In the genomic region with DNA sequence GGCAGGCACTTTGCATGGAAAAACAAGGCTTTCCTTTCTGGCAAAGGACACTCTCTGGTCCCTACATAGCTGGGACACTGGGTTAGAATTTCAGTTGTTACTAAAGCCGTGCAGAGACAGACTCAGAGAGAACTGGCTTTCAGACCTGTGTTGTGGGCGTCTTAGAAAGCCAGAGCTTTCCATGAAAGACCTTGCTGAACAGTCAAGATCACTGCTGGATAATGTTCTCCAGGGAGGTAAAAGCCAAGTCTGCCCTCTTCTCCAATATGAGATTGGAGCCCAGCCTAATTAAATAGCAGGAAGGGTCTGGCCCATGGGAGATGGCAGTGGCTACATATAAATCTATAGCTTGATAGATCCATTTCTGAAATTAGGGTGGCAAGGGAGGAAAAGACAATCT, we compare ENCODE assay signal across 18 mouse cellular contexts. TPM values are rescaled to one million over a fixed set of nuclear protein-coding genes. Genes with fewer than 3 reads are reported as not detected.
DNase-seq lines count a peak whose midpoint lies in the region; ATAC-seq and TF ChIP-seq lines count a peak whose summit lies in the region.
"Had no signal": no experiment of that assay in that cellular context is flagged by ENCODE, and none has a peak within 500 bp of the region (broad histone marks: within the 10 kb centered on the region; RNA-seq: fewer than 3 reads in every experiment).

No protein-coding gene starts in this region.

- peaks cover 25% of the 10 kb centered on the region for H3K36me3 ChIP-seq in forebrain, embryonic 16.5 days (ENCODE audit: control insufficient read depth, insufficient read depth)
- no peaks in the 10 kb centered on the region for H3K36me3 ChIP-seq in midbrain, embryonic 11.5 days (ENCODE audit: control insufficient read depth, insufficient read depth, low read length)
- H3K36me3 ChIP-seq in kidney, embryonic 14.5 days (ENCODE audit: control insufficient read depth, insufficient read depth, low read length) = no peaks in the 10 kb centered on the region
- no peaks in the 10 kb centered on the region for H3K36me3 ChIP-seq in lung, postnatal 0 days (ENCODE audit: insufficient read depth, low read length)
- H3K36me3 ChIP-seq: embryonic facial prominence, embryonic 15.5 days; G1E; liver, embryonic 13.5 days had no signal

- H3K27ac ChIP-seq in layer of hippocampus, adult 2 months = no peak overlapping the region
- H3K27ac ChIP-seq in forebrain, embryonic 16.5 days (ENCODE audit: low read length) = peak overlapping the region; percentile 13
- peak overlapping the region; percentile 46 for H3K27ac ChIP-seq in midbrain, embryonic 11.5 days (ENCODE audit: low read depth, low read length)
- H3K27ac ChIP-seq in kidney, embryonic 14.5 days (ENCODE audit: low read depth, low read length) = no peak overlapping the region
- H3K27ac ChIP-seq in lung, postnatal 0 days (ENCODE audit: low read length) = no peak overlapping the region
- H3K27ac ChIP-seq: embryonic facial prominence, embryonic 15.5 days; heart, adult 2 months; liver, embryonic 13.5 days had no signal

- peaks cover 20% of the 10 kb centered on the region for H3K4me1 ChIP-seq in forebrain, embryonic 16.5 days (replicated peaks; ENCODE audit: control insufficient read depth, insufficient read depth, low read length)
- H3K4me1 ChIP-seq in midbrain, embryonic 11.5 days (ENCODE audit: control insufficient read depth, insufficient read depth, low read length) = peaks cover 13% of the 10 kb centered on the region
- H3K4me1 ChIP-seq in kidney, embryonic 14.5 days (ENCODE audit: control insufficient read depth, insufficient read depth, low read length) = peaks cover 9% of the 10 kb centered on the region
- peaks cover 8% of the 10 kb centered on the region for H3K4me1 ChIP-seq in lung, postnatal 0 days (ENCODE audit: insufficient read depth, low read depth, low read length)

- 13% methylated on average over 2 of the region's 2 CpGs for whole genome bisulfite sequencing in forebrain, embryonic 16.5 days
- 38% methylated on average over 2 of the region's 2 CpGs for WGBS in midbrain, embryonic 11.5 days
- 27% methylated on average over 2 of the region's 2 CpGs for WGBS in kidney, embryonic 14.5 days
- 59% methylated on average over 2 of the region's 2 CpGs for WGBS in lung, postnatal 0 days

- no peak for TF ChIP-seq EP300 in lung, postnatal 0 days (IDR thresholded peaks at IDR 0.05)

- DNase-seq in layer of hippocampus, adult 2 months (ENCODE audit: low spot score in 2 of 2) = no peak
- DNase-seq in layer of hippocampus, postnatal 36 days = no peak
- DNase-seq in midbrain, embryonic 11.5 days (ENCODE audit: low spot score, missing footprints) = peak; percentile 83
- DNase-seq in lung, adult 18-20 months = no peak
- DNase-seq in lung, postnatal 25 days (ENCODE audit: low spot score) = no peak
- no peak for DNase-seq in lung, postnatal 0 days (ENCODE audit: low spot score)
- DNase-seq: cerebellum, adult 8-10 months; heart, adult 2 months; heart, postnatal 14 days; kidney, adult 18-20 months; liver, embryonic 13.5 days; lung, postnatal 4 days; thymus, postnatal 4 days had no signal

- H3K27me3 ChIP-seq in forebrain, embryonic 16.5 days (replicated peaks; ENCODE audit: control insufficient read depth, insufficient read depth, low read length) = peaks cover 7% of the 10 kb centered on the region; the same call in 1 of the 2 replicates
- peaks cover 30% of the 10 kb centered on the region for H3K27me3 ChIP-seq in midbrain, embryonic 11.5 days (ENCODE audit: control insufficient read depth, insufficient read depth, low read length)
- H3K27me3 ChIP-seq in kidney, embryonic 14.5 days (ENCODE audit: control insufficient read depth, insufficient read depth, low read length) = peaks cover 43% of the 10 kb centered on the region
- H3K27me3 ChIP-seq in lung, postnatal 0 days (replicated peaks; ENCODE audit: insufficient read depth, low read length) = peaks cover 32% of the 10 kb centered on the region

- H3K9ac ChIP-seq in forebrain, embryonic 16.5 days (replicated peaks; ENCODE audit: low read depth, low read length) = peak overlapping the region; percentile 59
- peak overlapping the region; percentile 32 for H3K9ac ChIP-seq in midbrain, embryonic 11.5 days (ENCODE audit: low read length)
- no peak overlapping the region for H3K9ac ChIP-seq in kidney, embryonic 14.5 days (ENCODE audit: low read depth, low read length)
- no peak overlapping the region for H3K9ac ChIP-seq in lung, postnatal 0 days (replicated peaks; ENCODE audit: low read depth)
- H3K9ac ChIP-seq: embryonic facial prominence, embryonic 15.5 days; liver, embryonic 13.5 days had no signal

- ATAC-seq in forebrain, embryonic 16.5 days = no peak
- no peak for ATAC-seq in midbrain, embryonic 11.5 days (ENCODE audit: low FRiP score)
- no peak for ATAC-seq in kidney, embryonic 14.5 days (ENCODE audit: low FRiP score, low TSS enrichment)
- ATAC-seq in lung, postnatal 0 days = no peak

- no peak for TF ChIP-seq CTCF in layer of hippocampus, adult 2 months (conservative IDR thresholded peaks at IDR 0.05)
- no peak for TF ChIP-seq CTCF in lung, postnatal 0 days (IDR thresholded peaks at IDR 0.05)

- H3K4me2 ChIP-seq in forebrain, embryonic 16.5 days (ENCODE audit: low read length) = peak overlapping the region; percentile 60
- peak overlapping the region; percentile 41 for H3K4me2 ChIP-seq in midbrain, embryonic 11.5 days
- no peak overlapping the region for H3K4me2 ChIP-seq in kidney, embryonic 14.5 days (replicated peaks; ENCODE audit: low read depth, low read length)
- H3K4me2 ChIP-seq in lung, postnatal 0 days (replicated peaks; ENCODE audit: low read depth, low read length) = no peak overlapping the region
- H3K4me2 ChIP-seq: embryonic facial prominence, embryonic 15.5 days; liver, embryonic 13.5 days had no signal

- peak overlapping the region; percentile 81 for H3K4me3 ChIP-seq in layer of hippocampus, adult 2 months
- peak overlapping the region; percentile 46 for H3K4me3 ChIP-seq in forebrain, embryonic 16.5 days (replicated peaks; ENCODE audit: low read length)
- H3K4me3 ChIP-seq in midbrain, embryonic 11.5 days (ENCODE audit: low read depth, low read length) = peak overlapping the region; percentile 27
- no peak overlapping the region for H3K4me3 ChIP-seq in kidney, embryonic 14.5 days (ENCODE audit: low read length)
- no peak overlapping the region for H3K4me3 ChIP-seq in lung, postnatal 0 days (ENCODE audit: low read depth, low read length)
- H3K4me3 ChIP-seq: embryonic facial prominence, embryonic 15.5 days; heart, adult 2 months; liver, embryonic 13.5 days; myocyte had no signal

- H3K9me3 ChIP-seq in forebrain, embryonic 16.5 days (ENCODE audit: control insufficient read depth, low read length) = no peaks in the 10 kb centered on the region
- H3K9me3 ChIP-seq in midbrain, embryonic 11.5 days (ENCODE audit: control insufficient read depth, low read length) = no peaks in the 10 kb centered on the region
- no peaks in the 10 kb centered on the region for H3K9me3 ChIP-seq in kidney, embryonic 14.5 days (ENCODE audit: control insufficient read depth, low read length)
- H3K9me3 ChIP-seq in lung, postnatal 0 days (ENCODE audit: low read length) = no peaks in the 10 kb centered on the region
- H3K9me3 ChIP-seq: embryonic facial prominence, embryonic 15.5 days; liver, embryonic 13.5 days had no signal

RNA-seq across cellular contexts. Expression of a gene that starts 3.4 kb away (rescaled TPM):
- total RNA-seq in layer of hippocampus, adult 2 months (2021) = 10 to 100 TPM; 80.9 to 84.4 TPM
- total RNA-seq in layer of hippocampus, postnatal 36 days (2021) = 10 to 100 TPM; 69.8 to 84.2 TPM
- polyA plus RNA-seq in forebrain, embryonic 16.5 days (2015; fragmentation: Nextera tagmentation; extraction: Ambion mirVana) = 76.8 and 81.4 TPM in 2 replicates
- 73.5 and 79.6 TPM in 2 replicates for polyA plus RNA-seq in midbrain, embryonic 11.5 days (2014; fragmentation: Nextera tagmentation; extraction: Ambion mirVana)
- 61.5 and 80.2 TPM in 2 replicates for polyA plus RNA-seq in kidney, embryonic 14.5 days (2014; fragmentation: Nextera tagmentation; extraction: Ambion mirVana)
- polyA plus RNA-seq in lung, postnatal 0 days (2015; fragmentation: Nextera tagmentation; extraction: Ambion mirVana) = 45.3 and 45.5 TPM in 2 replicates

RNA-seq across cellular contexts. Expression of a gene that starts 3.8 kb away (rescaled TPM):
- 100 to 1,000 TPM; 170 to 180 TPM for total RNA-seq in layer of hippocampus, adult 2 months (2021)
- 100 to 1,000 TPM; 183 to 189 TPM for total RNA-seq in layer of hippocampus, postnatal 36 days (2021)
- 272 and 295 TPM in 2 replicates for polyA plus RNA-seq in forebrain, embryonic 16.5 days (2015; fragmentation: Nextera tagmentation; extraction: Ambion mirVana)
- polyA plus RNA-seq in midbrain, embryonic 11.5 days (2014; fragmentation: Nextera tagmentation; extraction: Ambion mirVana) = 179 and 186 TPM in 2 replicates
- 0.31 and 0.41 TPM in 2 replicates for polyA plus RNA-seq in kidney, embryonic 14.5 days (2014; fragmentation: Nextera tagmentation; extraction: Ambion mirVana)
- polyA plus RNA-seq in lung, postnatal 0 days (2015; fragmentation: Nextera tagmentation; extraction: Ambion mirVana) = 0.04 and 0.08 TPM in 2 replicates
- total RNA-seq: heart, postnatal 14 days had no signal
- polyA plus RNA-seq: G1E, myocyte had no signal

RNA-seq across cellular contexts. Expression of a gene that starts 32.4 kb away (rescaled TPM):
- 10 to 100 TPM; 19.3 to 25.5 TPM for total RNA-seq in layer of hippocampus, adult 2 months (2021)
- 10 to 100 TPM; 21.3 to 24.6 TPM for total RNA-seq in layer of hippocampus, postnatal 36 days (2021)
- polyA plus RNA-seq in forebrain, embryonic 16.5 days (2015; fragmentation: Nextera tagmentation; extraction: Ambion mirVana) = 28.9 and 32.3 TPM in 2 replicates
- polyA plus RNA-seq in midbrain, embryonic 11.5 days (2014; fragmentation: Nextera tagmentation; extraction: Ambion mirVana) = 33.7 and 34.3 TPM in 2 replicates
- polyA plus RNA-seq in kidney, embryonic 14.5 days (2014; fragmentation: Nextera tagmentation; extraction: Ambion mirVana) = 36.4 and 37.1 TPM in 2 replicates
- polyA plus RNA-seq in lung, postnatal 0 days (2015; fragmentation: Nextera tagmentation; extraction: Ambion mirVana) = 6.8 and 7.5 TPM in 2 replicates

RNA-seq across cellular contexts. Expression of a gene that starts 49.2 kb away (rescaled TPM):
- total RNA-seq in layer of hippocampus, adult 2 months (2021) = 1 to 10 TPM; 5.2 to 5.6 TPM
- 1 to 10 TPM; 5.6 to 6.5 TPM for total RNA-seq in layer of hippocampus, postnatal 36 days (2021)
- polyA plus RNA-seq in forebrain, embryonic 16.5 days (2015; fragmentation: Nextera tagmentation; extraction: Ambion mirVana) = 5.8 and 6.0 TPM in 2 replicates
- polyA plus RNA-seq in midbrain, embryonic 11.5 days (2014; fragmentation: Nextera tagmentation; extraction: Ambion mirVana) = 10.9 and 12.1 TPM in 2 replicates
- 9.6 and 10.6 TPM in 2 replicates for polyA plus RNA-seq in kidney, embryonic 14.5 days (2014; fragmentation: Nextera tagmentation; extraction: Ambion mirVana)
- polyA plus RNA-seq in lung, postnatal 0 days (2015; fragmentation: Nextera tagmentation; extraction: Ambion mirVana) = 2.1 and 2.3 TPM in 2 replicates

Comparison
In these comparisons a context has a peak if more than half of its experiments do, and no peak if none do; other contexts are left out.
1. H3K27ac ChIP-seq: peak in forebrain, embryonic 16.5 days (single experiment) and midbrain, embryonic 11.5 days (single experiment); none in layer of hippocampus, adult 2 months (single experiment), kidney, embryonic 14.5 days (single experiment) and lung, postnatal 0 days (single experiment).
2. H3K4me3 ChIP-seq: peak in layer of hippocampus, adult 2 months (single experiment), forebrain, embryonic 16.5 days (single experiment) and midbrain, embryonic 11.5 days (single experiment); none in kidney, embryonic 14.5 days (single experiment) and lung, postnatal 0 days (single experiment).
3. H3K4me2 ChIP-seq: peak in forebrain, embryonic 16.5 days (single experiment) and midbrain, embryonic 11.5 days (single experiment); none in kidney, embryonic 14.5 days (single experiment) and lung, postnatal 0 days (single experiment).
4. H3K9ac ChIP-seq: peak in forebrain, embryonic 16.5 days (single experiment) and midbrain, embryonic 11.5 days (single experiment); none in kidney, embryonic 14.5 days (single experiment) and lung, postnatal 0 days (single experiment).
5. RNA of a gene that starts 3.8 kb away (polyA plus RNA-seq): 272 to 295 TPM in forebrain, embryonic 16.5 days and 179 to 186 TPM in midbrain, embryonic 11.5 days; 0.31 to 0.41 TPM in kidney, embryonic 14.5 days and 0.04 to 0.08 TPM in lung, postnatal 0 days; every median in the first group is over 100 times any median in the second.